Mouse (Mus musculus) stomach, postnatal 0 days (tissue): ENCODE results near the gene Sdsl. TPM values are rescaled to one million over a fixed set of nuclear protein-coding genes. Genes with fewer than 3 reads are reported as not detected.
A peak's percentile ranks its signal among the peaks of the same experiment; 100 is the strongest.

Experiments
- ATAC-seq: fragments of 200-750 bp; cut with Nextera tagmentation; 2 replicates; pipeline ENCODE4 v1.8.0; 2017; ENCODE audit not compliant: low FRiP score, low TSS enrichment
- DNase-seq: peaks from one replicate; pipeline ENCODE4 v3.0.0-alpha.2; 2016; ENCODE audit warnings: low spot score
- H3K27ac ChIP-seq: fragments of 300-500 bp; sonication (generic); replicated peaks from 2 replicates; pipeline ENCODE4 v1.5.1; 2014; ENCODE audit warnings: mild to moderate bottlenecking, control low read depth
- H3K27me3 ChIP-seq: fragments of 300-500 bp; sonication (generic); 2 replicates; pipeline ENCODE4 v1.6.1; 2014; ENCODE audit warnings: low read length; ENCODE audit not compliant: control insufficient read depth, insufficient read depth
- H3K36me3 ChIP-seq: fragments of 300-500 bp; sonication (generic); 2 replicates; pipeline ENCODE4 v1.6.1; 2014; ENCODE audit warnings: low read length, mixed read lengths; ENCODE audit not compliant: control insufficient read depth, insufficient read depth
- H3K4me1 ChIP-seq: fragments of 300-500 bp; sonication (generic); replicated peaks from 2 replicates; pipeline ENCODE4 v1.6.1; 2014; ENCODE audit warnings: antibody characterized with exemption; ENCODE audit not compliant: control insufficient read depth, insufficient read depth
- H3K4me2 ChIP-seq: fragments of 300-500 bp; sonication (generic); replicated peaks from 2 replicates; pipeline ENCODE4 v1.6.1; 2014; ENCODE audit warnings: low read depth, mild to moderate bottlenecking, control low read depth, moderate library complexity
- H3K4me3 ChIP-seq: fragments of 300-500 bp; sonication (generic); 2 replicates; pipeline ENCODE4 v1.5.1; 2014; ENCODE audit warnings: low read depth, low read length, control low read depth
- H3K9ac ChIP-seq: fragments of 300-500 bp; sonication (generic); 2 replicates; pipeline ENCODE4 v1.6.1; 2014; ENCODE audit warnings: mild to moderate bottlenecking, low read length, control low read depth, mixed read lengths
- H3K9me3 ChIP-seq: fragments of 300-500 bp; sonication (generic); 2 replicates; pipeline ENCODE4 v1.6.1; 2016; ENCODE audit warnings: low read length; ENCODE audit not compliant: control insufficient read depth
- CTCF ChIP-seq: IDR thresholded peaks from 2 replicates; pipeline ENCODE4 v1.5.1; 2016; ENCODE audit warnings: antibody characterized with exemption, low read depth, mild to moderate bottlenecking, moderate library complexity
- EP300 ChIP-seq: optimal IDR thresholded peaks from 2 replicates; pipeline ENCODE3; 2016; ENCODE audit warnings: antibody characterized with exemption
- WGBS: fragments of 180-500 bp; shearing (Covaris S2); extraction: QIAGEN DNeasy Blood & Tissue Kit; methylation state at CpG from one replicate; pipeline ENCODE4 v1.1.7; 2014; 5-methylcytosine and 5-hydroxymethylcytosine counted together
- polyA plus RNA-seq: library from polyadenylated mRNA; unstranded; fragments of >200 nt; fragmentation: Nextera tagmentation; extraction: Ambion mirVana; gene quantifications from 2 replicates; pipeline ENCODE4 v1.2.1, GENCODE M21; 2015

Sdsl gene
- 16.2 and 16.8 TPM in 2 replicates for polyA plus RNA-seq

GRCm38 (mm10) chr5:120472770-120473169 lies at the start of gene Sdsl:
Sdsl (minus strand) TSS chr5:120472810.
- DNase-seq (no peak), ATAC-seq (no peak)
- Histone ChIP-seq H3K27ac (no peak within 1 kb of the TSS), H3K27me3 (no peaks in the 10 kb centered on the region), H3K9me3 (no peaks in the 10 kb centered on the region), H3K4me1 (no peaks in the 10 kb centered on the region), H3K9ac (no peak within 1 kb of the TSS), H3K36me3 (no peaks in the 10 kb centered on the region), H3K4me3 (no peak within 1 kb of the TSS), H3K4me2 (no peak within 1 kb of the TSS)
- TF ChIP-seq CTCF (no peak), EP300 (no peak)
- 60% methylated on average over 8 of the region's 8 CpGs for WGBS

GRCm38 (mm10) chr5:120517552-120517951 lies 44.9 kb upstream of the Sdsl start:
- peak; percentile 48; the same call in 1 of the 2 replicates for ATAC-seq
- H3K4me3 ChIP-seq = no peak overlapping the region
- H3K36me3 ChIP-seq = no peaks in the 10 kb centered on the region; the same call in 1 of the 2 replicates
- peak overlapping the region; percentile 67; the same call in 1 of the 2 replicates for H3K27ac ChIP-seq
- DNase-seq = no peak
- no peak overlapping the region for H3K9ac ChIP-seq
- WGBS = 42% methylated on average over 9 of the region's 9 CpGs
- H3K4me2 ChIP-seq = no peak overlapping the region
- H3K4me1 ChIP-seq = peaks cover 2% of the 10 kb centered on the region; the same call in 1 of the 2 replicates
- H3K27me3 ChIP-seq = no peaks in the 10 kb centered on the region
- H3K9me3 ChIP-seq = no peaks in the 10 kb centered on the region
- TF ChIP-seq CTCF = no peak
- no peak for TF ChIP-seq EP300

GRCm38 (mm10) chr5:120516221-120516984 lies 43.8 kb upstream of the Sdsl start:
- no peaks in the 10 kb centered on the region for H3K9me3 ChIP-seq
- H3K4me1 ChIP-seq = peaks cover 2% of the 10 kb centered on the region; the same call in 1 of the 2 replicates
- TF ChIP-seq EP300 (no peak), CTCF (no peak)
- no peak overlapping the region for H3K9ac ChIP-seq
- WGBS = 45% methylated on average over 15 of the region's 15 CpGs
- peak overlapping the region; percentile 67 for H3K27ac ChIP-seq
- no peak overlapping the region for H3K4me3 ChIP-seq
- DNase-seq (no peak), ATAC-seq (peak; percentile 11; the same call in 1 of the 2 replicates)
- H3K4me2 ChIP-seq = no peak overlapping the region
- H3K36me3 ChIP-seq = no peaks in the 10 kb centered on the region
- H3K27me3 ChIP-seq = no peaks in the 10 kb centered on the region

GRCm38 (mm10) chr5:120515451-120515850 lies 42.8 kb upstream of the Sdsl start:
- H3K9me3 ChIP-seq = no peaks in the 10 kb centered on the region
- peaks cover 2% of the 10 kb centered on the region; the same call in 1 of the 2 replicates for H3K4me1 ChIP-seq
- H3K36me3 ChIP-seq = no peaks in the 10 kb centered on the region
- H3K4me3 ChIP-seq = no peak overlapping the region
- no peak overlapping the region; the same call in 1 of the 2 replicates for H3K27ac ChIP-seq
- peak; percentile 36 for TF ChIP-seq CTCF
- TF ChIP-seq EP300 = no peak
- no peak overlapping the region for H3K4me2 ChIP-seq
- DNase-seq (no peak), ATAC-seq (no peak)
- H3K27me3 ChIP-seq = no peaks in the 10 kb centered on the region
- 65% methylated on average over 7 of the region's 7 CpGs for WGBS
- no peak overlapping the region for H3K9ac ChIP-seq

GRCm38 (mm10) chr5:120514754-120515153 lies 42.1 kb upstream of the Sdsl start:
- Histone ChIP-seq H3K27me3 (no peaks in the 10 kb centered on the region), H3K4me1 (peaks cover 2% of the 10 kb centered on the region; the same call in 1 of the 2 replicates), H3K4me3 (no peak overlapping the region), H3K36me3 (no peaks in the 10 kb centered on the region), H3K9me3 (no peaks in the 10 kb centered on the region), H3K9ac (no peak overlapping the region), H3K4me2 (no peak overlapping the region), H3K27ac (no peak overlapping the region; the same call in 1 of the 2 replicates)
- TF ChIP-seq EP300 (no peak), CTCF (no peak)
- WGBS = 3% methylated on average over 4 of the region's 4 CpGs
- ATAC-seq = no peak
- DNase-seq = peak; percentile 30
